Mouse (Mus musculus): ENCODE measurements around the gene Haao. TPM values are rescaled to one million over a fixed set of nuclear protein-coding genes. Genes with fewer than 3 reads are reported as not detected.
A peak's percentile ranks its signal among the peaks of the same experiment; 100 is the strongest.

Haao gene
- total and polyA plus RNA-seq, 2 experiments from 2014 or later = 0.26 TPM; not detected in 1

- H3K27me3 ChIP-seq (ENCODE audit: control insufficient read depth, insufficient read depth, low read length) = no peaks in the 10 kb centered on the region
- ATAC-seq (ENCODE audit: insufficient read depth, low read depth) = peak; percentile 55; the same call in 1 of the 2 replicates
- 28% methylated on average over 9 of the region's 9 CpGs for WGBS
- H3K4me2 ChIP-seq (ENCODE audit: low read depth, low read length) = no peak overlapping the region
- no peak for DNase-seq (ENCODE audit: low spot score)
- H3K36me3 ChIP-seq (replicated peaks; ENCODE audit: control insufficient read depth, insufficient read depth, low read length) = peaks cover 23% of the 10 kb centered on the region
- TF ChIP-seq EP300 (IDR thresholded peaks at IDR 0.05; ENCODE audit: low read depth) = no peak
- TF ChIP-seq CTCF (IDR thresholded peaks at IDR 0.05; ENCODE audit: low read depth) = no peak
- no peak overlapping the region for H3K27ac ChIP-seq (ENCODE audit: low read depth)
- H3K4me1 ChIP-seq (ENCODE audit: control insufficient read depth, insufficient read depth) = no peaks in the 10 kb centered on the region
- no peak overlapping the region for H3K4me3 ChIP-seq (ENCODE audit: low read depth, low read length)
- H3K9me3 ChIP-seq (replicated peaks; ENCODE audit: control insufficient read depth, low read length) = no peaks in the 10 kb centered on the region
- no peak overlapping the region for H3K9ac ChIP-seq (replicated peaks; ENCODE audit: low read depth, low read length)
Measured at GRCm38 (mm10) chr17:83803987-83804386, 43.8 kb downstream of the Haao start.

- DNase-seq (ENCODE audit: low spot score) (no peak), ATAC-seq (ENCODE audit: insufficient read depth, low read depth) (no peak)
- 91% methylated on average over 11 of the region's 11 CpGs for WGBS
- no peak for TF ChIP-seq CTCF (IDR thresholded peaks at IDR 0.05; ENCODE audit: low read depth)
- TF ChIP-seq EP300 (IDR thresholded peaks at IDR 0.05; ENCODE audit: low read depth) = no peak
- H3K27me3 ChIP-seq (ENCODE audit: control insufficient read depth, insufficient read depth, low read length) = no peaks in the 10 kb centered on the region
- no peaks in the 10 kb centered on the region for H3K4me1 ChIP-seq (ENCODE audit: control insufficient read depth, insufficient read depth)
- no peak overlapping the region for H3K27ac ChIP-seq (ENCODE audit: low read depth)
- no peak overlapping the region for H3K4me2 ChIP-seq (ENCODE audit: low read depth, low read length)
- H3K9me3 ChIP-seq (replicated peaks; ENCODE audit: control insufficient read depth, low read length) = no peaks in the 10 kb centered on the region
- H3K4me3 ChIP-seq (ENCODE audit: low read depth, low read length) = no peak overlapping the region
- peaks cover 14% of the 10 kb centered on the region; the same call in 1 of the 2 replicates for H3K36me3 ChIP-seq (replicated peaks; ENCODE audit: control insufficient read depth, insufficient read depth, low read length)
- no peak overlapping the region for H3K9ac ChIP-seq (replicated peaks; ENCODE audit: low read depth, low read length)
Measured at GRCm38 (mm10) chr17:83799506-83800050, 48.2 kb downstream of the Haao start.

GRCm38 (mm10) chr17:83795121-83795520 lies 52.6 kb downstream of the Haao start:
- no peak for ATAC-seq (ENCODE audit: insufficient read depth, low read depth)
- no peak overlapping the region for H3K4me2 ChIP-seq (ENCODE audit: low read depth, low read length)
- WGBS = 88% methylated on average over 17 of the region's 17 CpGs

GRCm38 (mm10) chr17:83792388-83792787 lies 55.4 kb downstream of the Haao start:
- Histone ChIP-seq H3K27ac (ENCODE audit: low read depth) (no peak overlapping the region), H3K4me2 (ENCODE audit: low read depth, low read length) (no peak overlapping the region), H3K9ac (replicated peaks; ENCODE audit: low read depth, low read length) (no peak overlapping the region), H3K4me3 (ENCODE audit: low read depth, low read length) (no peak overlapping the region), H3K9me3 (replicated peaks; ENCODE audit: control insufficient read depth, low read length) (no peaks in the 10 kb centered on the region), H3K4me1 (ENCODE audit: control insufficient read depth, insufficient read depth) (no peaks in the 10 kb centered on the region), H3K27me3 (ENCODE audit: control insufficient read depth, insufficient read depth, low read length) (no peaks in the 10 kb centered on the region), H3K36me3 (replicated peaks; ENCODE audit: control insufficient read depth, insufficient read depth, low read length) (peaks cover 36% of the 10 kb centered on the region)
- ATAC-seq (ENCODE audit: insufficient read depth, low read depth) (no peak), DNase-seq (ENCODE audit: low spot score) (no peak)
- WGBS = 82% methylated on average over 23 of the region's 23 CpGs
- TF ChIP-seq CTCF (IDR thresholded peaks at IDR 0.05; ENCODE audit: low read depth) = no peak
- TF ChIP-seq EP300 (IDR thresholded peaks at IDR 0.05; ENCODE audit: low read depth) = no peak

More at GRCm38 (mm10) chr17:83795121-83795520, 52.6 kb downstream of the Haao start:
- no peaks in the 10 kb centered on the region for H3K27me3 ChIP-seq (ENCODE audit: control insufficient read depth, insufficient read depth, low read length)
- H3K9me3 ChIP-seq (replicated peaks; ENCODE audit: control insufficient read depth, low read length) = no peaks in the 10 kb centered on the region
- TF ChIP-seq EP300 (IDR thresholded peaks at IDR 0.05; ENCODE audit: low read depth) (no peak), CTCF (IDR thresholded peaks at IDR 0.05; ENCODE audit: low read depth) (no peak)
- no peak overlapping the region for H3K4me3 ChIP-seq (ENCODE audit: low read depth, low read length)
- H3K9ac ChIP-seq (replicated peaks; ENCODE audit: low read depth, low read length) = no peak overlapping the region
- H3K4me1 ChIP-seq (ENCODE audit: control insufficient read depth, insufficient read depth) = no peaks in the 10 kb centered on the region
- DNase-seq (ENCODE audit: low spot score) = no peak
- peaks cover 22% of the 10 kb centered on the region for H3K36me3 ChIP-seq (replicated peaks; ENCODE audit: control insufficient read depth, insufficient read depth, low read length)
- no peak overlapping the region for H3K27ac ChIP-seq (ENCODE audit: low read depth)

- WGBS = 91% methylated on average over 5 of the region's 5 CpGs
- Histone ChIP-seq H3K9me3 (replicated peaks; ENCODE audit: control insufficient read depth, low read length) (no peaks in the 10 kb centered on the region), H3K27ac (ENCODE audit: low read depth) (no peak overlapping the region), H3K36me3 (replicated peaks; ENCODE audit: control insufficient read depth, insufficient read depth, low read length) (peaks cover 36% of the 10 kb centered on the region), H3K4me2 (ENCODE audit: low read depth, low read length) (no peak overlapping the region), H3K27me3 (ENCODE audit: control insufficient read depth, insufficient read depth, low read length) (no peaks in the 10 kb centered on the region), H3K4me1 (ENCODE audit: control insufficient read depth, insufficient read depth) (no peaks in the 10 kb centered on the region), H3K9ac (replicated peaks; ENCODE audit: low read depth, low read length) (no peak overlapping the region), H3K4me3 (ENCODE audit: low read depth, low read length) (no peak overlapping the region)
- ATAC-seq (ENCODE audit: insufficient read depth, low read depth) (no peak), DNase-seq (ENCODE audit: low spot score) (no peak)
- TF ChIP-seq EP300 (IDR thresholded peaks at IDR 0.05; ENCODE audit: low read depth) = no peak
Measured at GRCm38 (mm10) chr17:83790158-83790557, 57.6 kb downstream of the Haao start.

- Histone ChIP-seq H3K27ac (ENCODE audit: low read depth) (no peak overlapping the region), H3K27me3 (ENCODE audit: control insufficient read depth, insufficient read depth, low read length) (no peaks in the 10 kb centered on the region), H3K36me3 (replicated peaks; ENCODE audit: control insufficient read depth, insufficient read depth, low read length) (peaks cover 39% of the 10 kb centered on the region), H3K9me3 (replicated peaks; ENCODE audit: control insufficient read depth, low read length) (no peaks in the 10 kb centered on the region), H3K4me3 (ENCODE audit: low read depth, low read length) (no peak overlapping the region), H3K4me1 (ENCODE audit: control insufficient read depth, insufficient read depth) (no peaks in the 10 kb centered on the region), H3K9ac (replicated peaks; ENCODE audit: low read depth, low read length) (no peak overlapping the region), H3K4me2 (ENCODE audit: low read depth, low read length) (no peak overlapping the region)
- WGBS = 91% methylated on average over 6 of the region's 6 CpGs
- ATAC-seq (ENCODE audit: insufficient read depth, low read depth) (no peak), DNase-seq (ENCODE audit: low spot score) (no peak)
- TF ChIP-seq EP300 (IDR thresholded peaks at IDR 0.05; ENCODE audit: low read depth) (no peak), CTCF (IDR thresholded peaks at IDR 0.05; ENCODE audit: low read depth) (no peak)
Measured at GRCm38 (mm10) chr17:83786418-83786817, 61.3 kb downstream of the Haao start.
